Mouse (Mus musculus) MEL (cell line): ENCODE measurements at regions not wholly inside any gene's neighbourhood (a gene's known extent, or its start where the extent isn't known, plus 50 kb on each side); places are given as distances from the start of the nearest gene placed in this dataset.

Experiments
- DNase-seq: peaks from one replicate; pipeline ENCODE4 v3.0.0; 2011; ENCODE audit warnings: low read depth, low spot score
- H3K27ac ChIP-seq: 2 replicates; pipeline ENCODE4 v1.5.1; 2012; ENCODE audit warnings: low read depth, mild to moderate bottlenecking, control low read depth, low read length, moderate library complexity; ENCODE audit not compliant: control insufficient read depth
- H3K27me3 ChIP-seq, 2 experiments: fragments of 150-350 bp in 1 of 2; sonication (generic) in 1 of 2; 2 replicates each; pipeline ENCODE4 v1.6.1; 2012; ENCODE audit warnings: low read length in 2 of 2, mild to moderate bottlenecking in 2 of 2, improper control_type of control experiment in 1 of 2, moderate library complexity in 1 of 2; ENCODE audit not compliant: insufficient read depth in 2 of 2, control insufficient read depth in 1 of 2
- H3K36me3 ChIP-seq, 2 experiments: 2 replicates each; pipeline ENCODE4 v1.6.1; 2012 to 2014; ENCODE audit warnings: low read length in 2 of 2, improper control_type of control experiment in 1 of 2, inconsistent platforms in 1 of 2, mild to moderate bottlenecking in 1 of 2; ENCODE audit not compliant: insufficient read depth in 2 of 2, control insufficient read depth in 1 of 2
- H3K4me1 ChIP-seq, 2 experiments: fragments of 150-350 bp in 1 of 2; sonication (generic) in 1 of 2; 2 replicates each; pipeline ENCODE4 v1.6.1; 2012; ENCODE audit warnings: low read length in 2 of 2, improper control_type of control experiment in 1 of 2, mild to moderate bottlenecking in 1 of 2; ENCODE audit not compliant: insufficient read depth in 2 of 2, control insufficient read depth in 1 of 2
- H3K4me3 ChIP-seq, 2 experiments: fragments of 150-350 bp in 1 of 2; sonication (generic) in 1 of 2; 2 replicates each; pipeline ENCODE4 v1.5.1; 2012; ENCODE audit warnings: low read depth in 2 of 2, low read length in 2 of 2, mild to moderate bottlenecking in 2 of 2, moderate library complexity in 2 of 2, control low read depth in 1 of 2, improper control_type of control experiment in 1 of 2; ENCODE audit not compliant: control insufficient read depth in 1 of 2, insufficient read depth in 1 of 2
- H3K79me2 ChIP-seq: 2 replicates; pipeline ENCODE4 v1.6.1; 2012; ENCODE audit warnings: mild to moderate bottlenecking, low read length, moderate library complexity; ENCODE audit not compliant: control insufficient read depth, poor library complexity, insufficient read depth
- H3K9ac ChIP-seq: 2 replicates; pipeline ENCODE4 v1.6.1; 2012; ENCODE audit warnings: low read depth, mild to moderate bottlenecking, control low read depth, low read length, moderate library complexity; ENCODE audit not compliant: control insufficient read depth, poor library complexity, severe bottlenecking
- H3K9me3 ChIP-seq: fragments of 150-350 bp; sonication (generic); replicated peaks from 2 replicates; pipeline ENCODE4 v1.6.1; 2012; ENCODE audit warnings: mild to moderate bottlenecking, low read length, improper control_type of control experiment, moderate library complexity; ENCODE audit not compliant: insufficient read depth
- BHLHE40 ChIP-seq: IDR thresholded peaks from 2 replicates; pipeline ENCODE4 v1.6.1; 2012; ENCODE audit warnings: low read depth, mild to moderate bottlenecking, inconsistent platforms, low read length, improper control_type of control experiment, borderline replicate concordance
- CHD1 ChIP-seq: IDR thresholded peaks from 2 replicates; pipeline ENCODE4 v1.6.1; 2012; ENCODE audit warnings: low read depth, mild to moderate bottlenecking, inconsistent platforms, low read length, improper control_type of control experiment
- CHD2 ChIP-seq: IDR thresholded peaks from 2 replicates; pipeline ENCODE4 v1.6.1; 2011; ENCODE audit warnings: low read length, improper control_type of control experiment
- CTCF ChIP-seq, 3 experiments: IDR thresholded peaks in 2 of 3; conservative IDR thresholded peaks in 1 of 3; 2 replicates each; pipeline ENCODE4 v1.5.1; 2011 to 2012; ENCODE audit warnings: low read length in 3 of 3, low read depth in 2 of 3, mild to moderate bottlenecking in 2 of 3, improper control_type of control experiment in 1 of 3, inconsistent platforms in 1 of 3, mixed read lengths in 1 of 3, moderate library complexity in 1 of 3; ENCODE audit not compliant: control insufficient read depth in 1 of 3, insufficient read depth in 1 of 3, poor library complexity in 1 of 3, severe bottlenecking in 1 of 3
- ELF1 ChIP-seq: IDR thresholded peaks from 2 replicates; pipeline ENCODE4 v1.6.1; 2014; ENCODE audit warnings: low read depth, mild to moderate bottlenecking, inconsistent platforms, low read length, improper control_type of control experiment, moderate library complexity
- ETS1 ChIP-seq: IDR thresholded peaks from 2 replicates; pipeline ENCODE4 v1.6.1; 2012; ENCODE audit warnings: low read depth, mild to moderate bottlenecking, inconsistent platforms, low read length, improper control_type of control experiment, moderate library complexity
- GATA1 ChIP-seq: IDR thresholded peaks from 2 replicates; pipeline ENCODE4 v1.6.1; 2011; ENCODE audit warnings: low read depth, low read length, improper control_type of control experiment
- HCFC1 ChIP-seq: IDR thresholded peaks from 2 replicates; pipeline ENCODE4 v1.6.1; 2012; ENCODE audit warnings: low read depth, mild to moderate bottlenecking, inconsistent platforms, low read length, improper control_type of control experiment, moderate library complexity
- JUND ChIP-seq: IDR thresholded peaks from 2 replicates; pipeline ENCODE4 v1.6.1; 2011; ENCODE audit warnings: low read depth, mild to moderate bottlenecking, improper control_type of control experiment, low read length
- KAT2A ChIP-seq: conservative IDR thresholded peaks from 2 replicates; pipeline ENCODE4 v1.6.1; 2012; ENCODE audit warnings: low read depth, low read length, improper control_type of control experiment, inconsistent platforms
- MAFK ChIP-seq: IDR thresholded peaks from 2 replicates; pipeline ENCODE4 v1.6.1; 2011; ENCODE audit warnings: low read depth, mild to moderate bottlenecking, low read length, improper control_type of control experiment, borderline replicate concordance
- MAZ ChIP-seq: IDR thresholded peaks from 2 replicates; pipeline ENCODE4 v1.6.1; 2012; ENCODE audit warnings: low read depth, mild to moderate bottlenecking, inconsistent platforms, low read length, improper control_type of control experiment
- MEF2A ChIP-seq: IDR thresholded peaks from 2 replicates; pipeline ENCODE4 v1.6.1; 2014; ENCODE audit warnings: low read depth, mild to moderate bottlenecking, inconsistent platforms, low read length, improper control_type of control experiment; ENCODE audit not compliant: poor library complexity, insufficient replicate concordance, severe bottlenecking; ENCODE audit errors: extremely low read depth
- MXI1 ChIP-seq: IDR thresholded peaks from 2 replicates; pipeline ENCODE4 v1.6.1; 2011; ENCODE audit warnings: mild to moderate bottlenecking, low read depth, low read length, improper control_type of control experiment
- MYB ChIP-seq: IDR thresholded peaks from 2 replicates; pipeline ENCODE4 v1.6.1; 2011; ENCODE audit warnings: mild to moderate bottlenecking, low read depth, low read length, improper control_type of control experiment
- NELFE ChIP-seq: IDR thresholded peaks from 2 replicates; pipeline ENCODE4 v1.6.1; 2011; ENCODE audit warnings: low read depth, low read length, improper control_type of control experiment
- NRF1 ChIP-seq: IDR thresholded peaks from 2 replicates; pipeline ENCODE4 v1.6.1; 2014; ENCODE audit warnings: low read depth, mild to moderate bottlenecking, inconsistent platforms, low read length, improper control_type of control experiment, moderate library complexity; ENCODE audit not compliant: poor library complexity, insufficient read depth, severe bottlenecking
- POLR2A ChIP-seq, 2 experiments: IDR thresholded peaks; 2 replicates each; pipeline ENCODE4 v1.6.1; 2011 to 2012; ENCODE audit warnings: low read length in 2 of 2, mild to moderate bottlenecking in 2 of 2, control low read depth in 1 of 2, improper control_type of control experiment in 1 of 2, low read depth in 1 of 2, moderate library complexity in 1 of 2; ENCODE audit not compliant: control insufficient read depth in 1 of 2, insufficient read depth in 1 of 2, poor library complexity in 1 of 2
- POLR2AphosphoS2 ChIP-seq: IDR thresholded peaks from 2 replicates; pipeline ENCODE4 v1.6.1; 2011; ENCODE audit warnings: low read length, improper control_type of control experiment
- RAD21 ChIP-seq: IDR thresholded peaks from 2 replicates; pipeline ENCODE4 v1.6.1; 2011; ENCODE audit warnings: mild to moderate bottlenecking, low read depth, low read length, improper control_type of control experiment
- SIN3A ChIP-seq: IDR thresholded peaks from 2 replicates; pipeline ENCODE4 v1.6.1; 2012; ENCODE audit warnings: low read length, improper control_type of control experiment, inconsistent platforms
- SMC3 ChIP-seq: IDR thresholded peaks from 2 replicates; pipeline ENCODE4 v1.6.1; 2011; ENCODE audit warnings: low read depth, low read length, improper control_type of control experiment
- TBP ChIP-seq: IDR thresholded peaks from 2 replicates; pipeline ENCODE4 v1.8.0; 2011; ENCODE audit warnings: low read depth, low read length, improper control_type of control experiment
- TCF12 ChIP-seq: IDR thresholded peaks from 2 replicates; pipeline ENCODE4 v1.6.1; 2014; ENCODE audit warnings: low read depth, mild to moderate bottlenecking, inconsistent platforms, low read length, improper control_type of control experiment, moderate library complexity
- ZMIZ1 ChIP-seq: IDR thresholded peaks from 2 replicates; pipeline ENCODE4 v1.6.1; 2012; ENCODE audit warnings: low read depth, mild to moderate bottlenecking, inconsistent platforms, low read length, improper control_type of control experiment, moderate library complexity
- ZNF384 ChIP-seq: IDR thresholded peaks from 2 replicates; pipeline ENCODE4 v1.6.1; 2012; ENCODE audit warnings: low read depth, mild to moderate bottlenecking, inconsistent platforms, low read length, improper control_type of control experiment

- no peak for TF ChIP-seq CHD1
- TF ChIP-seq CTCF (IDR thresholded peaks at IDR 0.05 in 2 of 3, conservative IDR thresholded peaks at IDR 0.05 in 1 of 3; ENCODE audit: control insufficient read depth in 1 of 3, insufficient read depth in 1 of 3, low read depth in 2 of 3, low read length in 3 of 3, poor library complexity in 1 of 3, severe bottlenecking in 1 of 3) = no peak
- no peak for TF ChIP-seq POLR2AphosphoS2
- TF ChIP-seq MEF2A = no peak
- no peak for TF ChIP-seq BHLHE40
- TF ChIP-seq MAZ = no peak
- TF ChIP-seq JUND = no peak
- TF ChIP-seq CHD2 = no peak
- TF ChIP-seq GATA1 = no peak
- no peak for TF ChIP-seq RAD21
- no peak for TF ChIP-seq POLR2A (IDR thresholded peaks at IDR 0.05; ENCODE audit: control insufficient read depth in 1 of 2, insufficient read depth in 1 of 2, low read depth in 1 of 2, low read length in 2 of 2, poor library complexity in 1 of 2)
- TF ChIP-seq ZMIZ1 = no peak
- no peak for TF ChIP-seq NELFE
- TF ChIP-seq, all 39 proteins: peak for 0
- no peaks in the 10 kb centered on the region for H3K9me3 ChIP-seq
- H3K4me3 ChIP-seq = no peak overlapping the region
- no peaks in the 10 kb centered on the region for H3K36me3 ChIP-seq
- DNase-seq = no peak
- H3K9ac ChIP-seq = no peak overlapping the region
- no peaks in the 10 kb centered on the region for H3K27me3 ChIP-seq
- H3K4me1 ChIP-seq = no peaks in the 10 kb centered on the region
- H3K27ac ChIP-seq = no peak overlapping the region
- H3K79me2 ChIP-seq = no peaks in the 10 kb centered on the region
Measured at GRCm38 (mm10) chr12:27164920-27165504, 177.4 kb downstream of the Sox11 start.

GRCm38 (mm10) chr12:27160063-27160686 is 182.2 kb downstream of the Sox11 start:
- Histone ChIP-seq H3K27me3 (no peaks in the 10 kb centered on the region), H3K36me3 (no peaks in the 10 kb centered on the region), H3K4me3 (no peak overlapping the region), H3K9ac (no peak overlapping the region), H3K9me3 (no peaks in the 10 kb centered on the region), H3K79me2 (no peaks in the 10 kb centered on the region), H3K4me1 (no peaks in the 10 kb centered on the region), H3K27ac (no peak overlapping the region)
- DNase-seq = no peak
- no peak for TF ChIP-seq KAT2A
- TF ChIP-seq MYB = no peak
- no peak for TF ChIP-seq POLR2AphosphoS2
- TF ChIP-seq ETS1 = no peak
- no peak for TF ChIP-seq ZNF384
- no peak for TF ChIP-seq NRF1
- no peak for TF ChIP-seq MAFK
- TF ChIP-seq TCF12 = no peak
- no peak for TF ChIP-seq RAD21
- TF ChIP-seq HCFC1 = no peak
- no peak for TF ChIP-seq MXI1
- no peak for TF ChIP-seq BHLHE40
- no peak for TF ChIP-seq TBP
- no peak for TF ChIP-seq MEF2A
- TF ChIP-seq GATA1 = no peak
- TF ChIP-seq ELF1 = no peak
- TF ChIP-seq JUND = no peak
- no peak for TF ChIP-seq SIN3A
- TF ChIP-seq CHD1 = no peak
- TF ChIP-seq SMC3 = no peak
